Mouse (Mus musculus): ENCODE data around the gene Olfr481.

Gene Olfr481

DNA sequence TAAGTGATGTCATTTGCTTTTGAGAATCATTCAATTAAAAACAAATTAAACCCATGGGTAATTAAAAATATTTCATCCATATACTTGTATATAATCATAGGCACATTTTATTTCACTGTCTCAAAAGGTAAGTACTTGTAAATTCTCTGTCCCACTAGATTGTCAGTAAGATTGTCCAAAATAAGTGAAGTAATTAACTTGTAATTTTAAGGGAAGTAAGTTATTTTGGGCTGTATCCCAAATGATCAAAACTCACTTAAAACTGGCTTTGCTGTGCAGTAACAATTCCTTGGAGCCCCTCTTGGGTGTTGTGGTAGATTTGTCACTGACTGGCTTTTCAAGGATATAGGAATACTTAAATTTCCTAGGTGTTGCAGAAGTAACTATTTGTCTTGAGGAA, at the start of gene Olfr481:
Gene Olfr481, plus strand, starts transcription at position 301 of the 400 bp plus-strand sequence.
- no peak for DNase-seq

DNA sequence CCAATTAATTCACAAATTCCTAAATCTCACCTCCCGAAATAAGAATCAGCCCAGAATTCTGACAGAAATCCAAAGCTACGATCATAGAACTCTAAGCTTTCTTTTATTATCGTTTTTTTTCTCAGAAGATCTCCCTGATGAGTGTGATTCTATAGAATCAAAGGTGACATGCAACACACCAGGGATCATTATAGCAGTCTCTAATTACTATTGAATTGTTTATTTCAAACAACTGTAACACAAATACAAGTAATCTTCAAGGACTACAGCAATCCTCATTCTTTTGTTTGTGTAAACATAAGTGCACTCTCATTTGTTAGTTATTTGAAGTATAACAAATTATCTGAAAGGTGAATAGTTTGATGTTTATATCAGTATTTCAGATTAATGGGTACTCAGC, 45.8 kb upstream of the Olfr481 start, which contains the start of gene Olfr478:
Gene Olfr478, minus strand, starts transcription at position 101 of the 400 bp plus-strand sequence.
- DNase-seq = no peak

DNA sequence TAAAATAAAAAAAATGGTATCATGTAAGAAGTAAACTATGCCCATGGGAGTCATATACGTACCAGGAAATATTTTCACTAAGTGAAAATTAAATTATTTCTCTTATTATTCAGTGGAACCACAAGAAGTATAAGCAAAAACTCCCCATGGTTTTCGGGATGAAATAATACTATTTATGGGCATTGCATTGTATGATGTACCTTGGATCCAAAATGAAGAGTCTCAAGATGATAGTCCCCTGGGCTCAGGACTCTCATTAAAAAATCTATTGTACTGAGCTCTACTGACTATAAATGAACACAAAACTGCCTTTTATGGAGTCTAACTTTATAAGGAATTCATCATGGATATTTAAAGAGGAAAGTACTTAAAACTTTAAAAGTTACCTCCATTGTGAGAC, 29.3 kb upstream of the Olfr481 start, which contains the start of gene Olfr479:
Gene Olfr479, plus strand, starts transcription at position 301 of the 400 bp plus-strand sequence.
- no peak for DNase-seq

DNA sequence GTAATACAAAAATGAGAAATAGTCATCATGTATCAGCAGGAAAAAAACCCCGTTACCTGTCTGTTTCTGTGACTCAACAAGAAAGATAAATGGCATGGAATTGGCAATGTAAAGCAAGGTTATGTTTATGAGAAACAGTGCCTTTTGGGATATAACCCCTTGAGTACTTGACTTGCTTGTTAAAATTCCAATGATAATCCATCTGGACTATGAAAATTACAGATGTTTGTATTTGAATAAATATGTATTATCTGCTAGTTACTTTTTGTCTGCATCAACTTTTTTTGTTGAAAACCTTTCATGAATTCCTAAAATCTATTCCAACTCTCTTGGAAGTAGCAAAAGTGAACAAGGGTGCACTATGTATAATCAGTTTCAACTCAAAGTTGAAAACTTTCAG, 12.4 kb upstream of the Olfr481 start, which contains the start of gene Olfr480:
Gene Olfr480, minus strand, starts transcription at position 101 of the 400 bp plus-strand sequence.
- DNase-seq = no peak

DNA sequence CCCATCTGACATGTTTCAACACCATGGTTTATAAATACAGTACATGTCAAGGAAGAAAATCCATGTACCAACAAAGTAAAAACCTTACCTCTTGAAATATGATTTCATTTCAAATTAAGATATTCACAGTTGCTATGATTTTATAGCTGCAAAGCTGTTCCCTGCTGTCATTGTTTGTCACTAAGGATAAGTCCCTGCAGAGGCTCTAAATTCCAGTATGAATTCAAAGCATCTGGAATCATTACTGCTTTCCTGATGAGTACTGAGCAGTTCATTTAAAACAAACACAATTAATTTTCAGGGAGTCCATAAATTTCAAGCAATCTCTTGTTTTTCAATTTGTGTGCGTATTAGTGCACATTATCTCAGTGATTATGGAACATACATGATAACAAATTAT, 17.8 kb downstream of the Olfr481 start, which contains the start of gene Olfr482:
Gene Olfr482, minus strand, starts transcription at position 101 of the 400 bp plus-strand sequence.
- DNase-seq = no peak

DNA sequence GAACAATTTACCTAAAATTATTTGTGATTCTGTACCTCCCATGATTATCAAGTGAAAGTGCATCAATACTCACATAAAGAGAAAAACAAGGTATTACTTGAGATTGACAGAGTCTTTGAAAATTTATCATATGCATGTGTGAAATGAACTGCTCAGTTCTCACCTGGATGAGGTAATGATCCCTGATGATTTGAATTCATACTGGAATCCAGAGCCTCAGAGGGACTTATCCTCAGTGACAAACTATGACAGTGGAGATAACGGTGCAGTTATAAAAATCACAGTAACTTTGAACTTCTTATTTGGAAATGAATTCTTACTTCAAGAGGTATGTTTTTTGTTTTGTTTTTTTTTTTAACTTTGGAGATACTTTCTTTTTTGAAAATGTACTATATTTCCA, 20.9 kb downstream of the Olfr481 start, which contains the start of gene Olfr483:
Gene Olfr483, plus strand, starts transcription at position 301 of the 400 bp plus-strand sequence.
- DNase-seq = no peak

DNA sequence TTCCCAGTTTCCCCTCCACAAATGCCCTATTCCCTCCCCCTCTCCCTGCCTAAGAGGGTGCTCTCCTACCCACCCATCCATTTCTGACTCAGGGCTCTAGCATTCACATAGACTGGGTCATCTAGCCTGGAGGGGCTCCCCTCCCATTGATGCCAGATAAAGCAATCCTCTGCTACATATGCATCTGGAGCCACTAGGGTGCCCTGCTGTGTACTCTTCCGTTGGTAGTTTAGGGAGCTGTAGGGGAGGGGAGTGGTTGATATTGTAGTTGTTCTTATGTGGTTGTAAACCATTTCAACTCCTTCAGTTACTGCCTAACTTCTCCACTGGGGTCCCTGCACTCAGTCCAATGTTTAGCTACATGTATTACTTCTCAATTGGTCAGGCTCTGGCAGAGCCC, 41.0 kb downstream of the Olfr481 start:
- no peak for DNase-seq

DNA sequence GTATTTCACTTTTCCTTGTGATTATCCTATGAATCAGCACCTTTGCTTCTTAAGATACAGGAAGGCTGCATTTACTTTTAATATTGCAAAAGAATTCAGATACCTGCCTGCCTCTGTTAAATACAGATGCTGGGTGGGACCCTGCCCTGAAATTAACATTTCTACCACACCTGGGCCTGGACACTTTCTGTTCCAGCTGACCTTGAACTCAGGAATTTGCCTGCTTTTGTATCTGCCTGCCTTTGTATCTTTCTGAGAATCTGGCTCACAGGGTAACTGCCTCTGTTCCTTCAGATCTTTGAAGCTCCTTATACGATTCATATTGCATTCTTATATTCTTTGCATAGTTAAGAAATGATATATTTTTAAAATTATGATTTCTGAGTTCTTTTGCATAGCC, 41.8 kb downstream of the Olfr481 start:
- no peak for DNase-seq

DNA sequence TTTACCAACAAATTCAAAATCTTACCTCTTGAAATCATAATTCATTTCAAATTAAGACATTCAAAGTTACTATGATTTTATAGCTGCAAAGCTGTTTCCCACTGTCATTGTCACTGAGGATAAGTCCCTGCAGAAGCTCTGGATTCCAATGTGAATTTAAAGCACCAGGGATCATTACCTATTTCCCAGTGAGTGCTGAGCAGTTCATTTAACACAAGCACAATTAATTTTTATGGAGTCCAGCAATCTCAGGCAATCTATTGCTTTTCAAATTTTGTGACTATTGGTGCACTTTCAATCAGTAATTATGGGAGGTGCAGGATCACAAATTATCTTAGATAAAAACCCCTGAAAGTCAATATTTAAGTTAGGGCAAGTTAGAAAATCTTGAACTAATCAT, 47.7 kb downstream of the Olfr481 start, which contains the start of gene Olfr484:
Gene Olfr484, minus strand, starts transcription at position 101 of the 400 bp plus-strand sequence.
- DNase-seq = no peak

All from thymus, postnatal 36 days (tissue).